Mouse (Mus musculus) ovary, postnatal 36 days (tissue): Measurements from ENCODE around the gene Ralgapa1.
A peak's percentile ranks its signal among the peaks of the same experiment; 100 is the strongest.

ENCODE experiments used
- DNase-seq: peaks from one replicate; pipeline ENCODE4 v3.0.0; 2022; ENCODE audit warnings: low spot score, mixed read lengths

Gene Ralgapa1

DNA sequence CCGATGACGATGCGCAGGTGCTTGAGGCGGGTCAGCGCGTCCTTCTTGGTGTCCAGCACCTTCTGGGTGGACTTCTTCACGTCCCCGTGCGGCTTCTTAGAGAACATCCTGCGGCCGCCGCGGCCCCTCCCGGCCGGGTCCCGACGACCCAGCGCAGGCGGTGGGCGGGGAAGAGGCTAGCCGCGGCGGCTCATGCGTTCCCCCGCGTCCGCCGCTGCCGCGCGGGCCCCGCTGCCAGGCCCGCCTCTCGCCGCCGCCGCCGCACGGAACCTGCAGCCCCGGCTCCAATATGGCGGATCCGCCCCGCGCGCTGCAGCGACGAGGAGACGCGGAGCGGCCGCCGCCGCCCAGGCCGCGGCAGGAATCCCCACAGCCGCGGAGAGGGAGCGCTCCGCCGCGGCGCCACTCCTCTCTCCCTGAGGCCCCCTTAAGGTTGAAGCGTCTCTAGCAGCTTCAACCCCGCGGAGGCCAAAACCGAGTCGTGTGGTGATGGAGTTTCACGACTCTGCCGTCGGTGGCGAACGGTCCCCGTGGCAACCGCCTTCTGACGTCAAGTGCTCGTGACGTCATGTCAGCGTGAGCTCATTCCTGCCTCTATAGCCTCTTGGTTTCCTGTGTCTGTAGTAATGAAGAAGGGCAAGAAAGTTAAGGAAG lies at the start of gene Ralgapa1:
TSS of gene Ralgapa1 (minus strand) at position 507 of the 654 bp plus-strand sequence.
- DNase-seq, result peak; percentile 82

DNA sequence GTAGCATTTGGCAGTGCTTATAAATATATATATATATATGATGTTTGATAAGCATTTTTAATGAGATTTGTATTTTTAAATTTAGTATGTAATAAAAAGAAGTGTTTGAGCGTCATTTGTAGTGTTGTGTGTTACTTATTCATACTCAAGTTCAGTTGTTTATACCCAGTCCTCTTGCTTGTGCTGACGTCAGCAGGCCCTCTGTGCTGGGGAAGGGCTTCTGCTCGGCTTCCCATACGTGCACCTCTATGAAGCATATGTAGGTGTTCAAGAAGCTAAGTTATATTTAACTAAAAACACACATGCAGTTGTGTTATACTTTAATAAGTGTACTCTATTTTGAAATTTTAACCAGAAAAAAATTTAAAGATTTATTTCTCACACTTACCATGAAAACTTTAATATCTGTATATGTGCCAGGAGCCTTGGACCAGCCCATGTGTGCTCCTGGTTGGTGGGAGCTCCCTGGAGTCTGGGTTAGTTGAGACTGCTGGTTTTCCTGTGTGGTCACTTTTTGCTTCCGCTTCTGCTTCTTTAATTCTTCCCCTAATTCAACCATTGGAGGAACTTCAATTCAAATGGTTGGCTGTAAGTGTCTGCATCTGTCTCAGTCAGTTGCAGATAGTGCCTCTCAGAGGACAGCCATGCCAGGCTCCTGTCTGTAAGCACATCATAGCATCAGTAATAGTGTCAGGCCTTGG lies 48.8 kb upstream of the Ralgapa1 start:
- no peak for DNase-seq

DNA sequence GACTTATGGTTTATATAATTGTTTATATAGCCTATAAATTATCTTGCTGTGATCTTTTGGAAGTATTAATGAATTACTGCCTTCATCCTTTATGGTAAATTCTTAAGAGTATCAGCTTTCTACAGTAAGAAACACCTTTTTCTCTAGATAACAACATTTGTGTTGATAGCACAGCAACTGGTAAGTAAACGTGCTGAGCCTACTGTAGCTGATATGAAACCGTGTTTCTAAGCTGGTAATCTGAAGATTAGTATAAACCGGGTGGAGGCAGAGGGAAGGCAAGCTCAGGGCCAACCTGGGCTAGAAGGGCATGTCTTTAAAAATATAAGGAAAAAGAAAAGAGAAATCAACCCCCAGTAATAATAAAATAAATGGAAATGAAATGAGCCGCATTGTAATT lies 46.8 kb upstream of the Ralgapa1 start:
- DNase-seq, result no peak

DNA sequence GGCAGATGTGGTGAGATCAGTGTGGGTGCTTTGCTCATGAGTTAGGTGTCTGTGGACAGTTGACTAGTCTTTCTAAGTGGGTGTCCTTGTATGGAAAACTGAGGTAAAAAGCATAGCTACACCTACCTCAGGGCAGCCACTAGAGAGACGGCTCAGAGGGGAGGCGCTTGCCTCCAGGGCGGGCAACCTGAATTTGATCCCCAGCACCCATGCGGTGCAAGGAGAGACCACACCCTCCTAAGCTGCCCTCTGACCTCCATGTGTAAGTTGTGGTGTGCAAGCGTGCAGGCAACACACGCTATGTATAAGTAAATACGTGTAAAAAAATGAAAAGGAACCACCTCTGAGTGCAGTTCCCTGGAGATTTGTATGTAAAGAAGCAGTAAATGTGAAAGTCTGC lies 39.7 kb upstream of the Ralgapa1 start:
- no peak for DNase-seq

DNA sequence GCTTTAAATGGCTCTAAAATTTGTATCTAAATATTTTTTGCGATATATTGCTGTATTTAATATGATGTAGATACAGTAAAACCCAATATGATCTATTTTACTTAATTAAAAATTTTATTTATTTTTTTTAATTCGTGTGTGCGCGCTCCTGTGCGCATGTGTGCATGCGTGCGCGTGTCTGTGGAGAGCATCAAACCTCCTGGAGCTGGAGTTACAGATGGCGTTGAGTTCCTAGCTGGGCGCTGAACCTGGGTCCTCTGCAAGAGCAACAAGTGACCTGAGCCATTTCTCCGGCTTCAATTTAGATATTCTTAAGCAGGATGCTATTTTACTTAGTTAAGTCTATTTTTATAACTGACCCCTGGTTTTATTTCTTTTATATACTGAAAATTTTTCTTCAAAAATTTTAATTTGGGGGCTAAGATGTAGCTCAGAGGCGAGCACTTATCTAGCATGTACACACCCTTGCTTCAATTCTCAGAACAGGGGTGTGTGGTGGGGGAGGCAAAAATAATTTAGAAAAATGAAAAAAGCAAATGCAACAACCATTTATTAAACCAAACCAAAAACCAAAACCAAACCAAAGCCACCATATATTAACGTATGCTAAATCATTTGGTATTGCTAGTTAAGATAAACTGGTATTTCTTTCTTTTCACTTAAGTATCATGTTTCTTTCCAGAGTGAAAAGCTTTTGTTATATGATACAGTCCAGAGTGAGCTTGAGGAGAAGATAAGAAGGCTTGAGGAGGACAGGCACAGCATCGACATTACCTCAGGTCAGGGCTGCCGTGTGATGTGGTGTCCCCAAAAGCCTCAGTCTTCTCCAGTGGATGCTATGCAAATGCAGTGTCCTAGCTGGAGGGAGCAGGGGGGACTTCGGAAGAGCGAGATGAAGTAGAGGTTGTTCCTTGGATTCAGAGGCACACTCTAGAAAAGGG lies 38.7 kb upstream of the Ralgapa1 start:
- DNase-seq, result no peak

DNA sequence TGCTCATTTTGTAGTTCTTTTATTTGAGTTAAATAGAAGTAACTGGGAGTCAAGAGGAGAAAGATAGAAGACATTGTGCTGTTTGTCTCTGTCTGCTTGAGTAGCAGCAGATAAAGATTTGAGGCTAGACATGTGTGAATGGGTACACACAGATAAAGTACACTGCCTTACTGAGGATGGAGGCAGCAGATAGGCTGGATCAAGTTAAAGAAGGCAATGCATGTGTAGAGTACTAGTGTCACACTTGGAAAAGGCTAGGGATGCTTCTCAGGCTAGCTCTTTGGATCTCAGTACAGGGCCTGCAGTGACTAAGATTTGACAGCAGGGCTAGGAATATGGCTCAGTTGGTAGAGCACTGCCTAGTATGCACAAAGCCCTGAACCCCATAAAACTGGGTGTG lies 29.7 kb upstream of the Ralgapa1 start:
- no peak for DNase-seq

DNA sequence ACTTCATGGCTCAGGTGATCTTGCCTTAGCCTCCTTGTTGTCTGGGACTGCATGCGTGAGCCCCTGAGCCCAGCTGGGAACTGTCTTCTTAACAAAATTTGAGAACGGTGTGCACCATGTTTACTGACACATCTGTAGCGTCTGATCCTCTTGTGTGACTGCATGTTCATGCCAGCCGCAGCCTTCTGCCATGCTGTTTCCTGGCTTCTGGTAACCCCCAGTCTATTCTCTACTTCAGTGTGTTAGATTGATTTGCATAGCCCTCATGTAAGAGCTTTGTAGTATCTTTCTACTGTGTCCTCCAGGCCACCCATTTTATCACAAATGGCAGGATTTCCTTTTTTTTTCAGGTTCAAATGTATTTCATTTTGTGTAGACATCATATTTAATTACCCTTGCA lies 26.9 kb upstream of the Ralgapa1 start:
- no peak for DNase-seq

DNA sequence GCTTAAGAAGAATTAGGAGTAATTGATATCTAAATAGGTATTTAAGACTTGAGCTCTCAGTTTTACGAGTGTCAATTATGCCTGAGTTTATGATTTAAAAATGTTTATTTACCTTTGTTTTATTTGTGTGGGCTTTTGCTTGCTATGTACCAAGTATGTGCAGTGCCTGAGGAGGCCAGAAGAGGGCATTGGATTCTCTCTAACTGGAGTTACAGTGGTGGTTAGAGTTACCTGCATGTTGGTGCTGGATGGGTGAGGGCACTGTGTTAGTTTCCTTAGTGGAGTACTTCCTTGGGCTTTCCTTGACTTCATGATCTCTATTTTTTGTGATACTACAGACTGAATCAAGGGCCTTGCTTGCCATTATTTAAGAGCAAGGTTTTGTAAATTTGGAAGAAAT lies 25.8 kb upstream of the Ralgapa1 start:
- no peak for DNase-seq

DNA sequence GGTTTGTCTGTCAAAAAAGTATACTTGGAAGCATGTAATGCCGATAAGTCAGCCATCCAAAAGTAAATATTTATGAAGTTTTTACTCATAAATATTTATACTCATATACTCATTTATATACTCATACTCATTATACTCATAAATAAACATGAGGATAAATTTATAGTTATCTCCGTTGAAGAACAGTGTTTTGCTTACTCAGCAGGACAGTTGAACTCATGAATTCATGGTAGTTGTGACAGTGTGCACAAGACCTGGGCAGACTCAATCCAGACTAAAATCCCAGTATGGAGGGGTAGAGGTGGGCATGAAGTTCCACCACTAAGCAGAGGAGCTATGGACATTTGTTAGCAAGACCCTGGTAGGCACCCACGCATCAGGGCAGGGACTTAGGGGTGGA lies 16.5 kb upstream of the Ralgapa1 start:
- no peak for DNase-seq

DNA sequence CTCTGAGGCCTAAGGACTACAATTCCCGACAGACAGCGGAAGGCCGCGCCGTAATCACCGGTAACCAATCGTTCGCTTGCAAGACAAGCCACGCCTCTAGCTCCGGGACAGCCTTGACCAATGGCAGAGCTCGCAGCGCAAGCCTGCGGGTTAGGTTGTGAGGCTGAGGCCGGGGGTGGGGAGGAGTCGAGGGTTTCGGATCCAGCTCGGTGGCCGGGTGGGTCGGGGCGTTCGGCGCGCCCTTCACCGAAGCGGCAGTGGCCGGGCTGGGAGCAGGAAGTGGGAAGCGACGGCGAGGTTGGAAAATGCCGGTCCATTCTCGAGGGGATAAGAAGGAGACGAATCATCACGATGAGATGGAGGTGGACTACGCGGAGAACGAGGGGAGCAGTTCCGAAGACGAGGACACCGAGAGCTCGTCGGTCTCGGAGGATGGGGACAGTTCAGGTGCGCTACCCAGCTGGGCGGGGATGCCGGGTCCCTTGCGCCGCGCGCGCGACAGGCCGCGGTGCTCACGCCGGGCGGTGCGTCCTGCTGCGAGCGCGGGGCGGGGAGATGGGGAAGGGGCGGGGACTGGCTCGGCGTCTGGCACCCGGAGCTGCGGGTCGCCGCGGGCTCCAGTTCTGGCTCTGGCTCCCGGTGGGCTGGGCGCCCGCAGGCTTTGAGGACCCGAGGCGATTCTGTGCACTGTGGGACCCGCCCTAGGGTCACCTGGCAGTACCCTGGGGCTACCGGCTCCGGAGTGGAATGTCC lies 15.4 kb upstream of the Ralgapa1 start, which contains the start of gene Brms1l:
TSS of gene Brms1l (plus strand) at position 126 of the 753 bp plus-strand sequence.
- peak; percentile 95 for DNase-seq

DNA sequence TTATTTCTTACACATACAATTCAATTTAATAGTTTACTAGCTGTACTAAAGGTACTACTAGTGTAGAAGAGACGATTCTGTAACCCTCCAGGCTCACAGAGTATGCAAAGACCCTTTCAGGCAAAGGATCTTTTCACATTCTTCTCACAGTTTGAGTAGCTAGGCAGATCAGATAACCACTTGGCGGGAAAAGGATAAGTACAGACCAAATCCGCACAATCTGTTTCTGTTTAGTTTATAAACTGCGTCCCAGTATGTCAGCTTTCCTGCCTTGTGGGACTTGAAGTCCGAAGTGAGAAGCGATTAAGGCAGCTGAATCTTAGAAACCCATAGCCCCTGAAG lies 14.9 kb upstream of the Ralgapa1 start:
- DNase-seq, result no peak

DNA sequence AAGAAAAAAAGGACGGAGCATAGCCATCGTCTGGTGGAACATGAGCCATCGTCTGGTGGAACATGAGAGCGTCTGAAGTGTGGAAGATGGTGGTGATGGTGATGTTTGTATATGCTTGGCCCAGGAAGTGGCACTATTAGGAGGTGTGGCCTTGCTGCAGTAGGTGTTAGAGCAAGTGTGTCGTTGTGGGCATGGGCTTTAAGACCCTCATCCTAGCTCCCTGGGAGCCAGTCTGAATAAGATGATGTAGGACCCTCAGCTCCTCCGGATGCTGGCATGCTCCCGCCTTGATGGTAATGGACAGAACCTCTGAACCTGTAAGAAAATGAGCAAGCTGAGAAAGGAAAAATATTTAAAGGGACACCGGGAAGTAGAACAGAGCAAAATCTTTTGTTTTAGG lies 13.9 kb upstream of the Ralgapa1 start:
- DNase-seq, result no peak

DNA sequence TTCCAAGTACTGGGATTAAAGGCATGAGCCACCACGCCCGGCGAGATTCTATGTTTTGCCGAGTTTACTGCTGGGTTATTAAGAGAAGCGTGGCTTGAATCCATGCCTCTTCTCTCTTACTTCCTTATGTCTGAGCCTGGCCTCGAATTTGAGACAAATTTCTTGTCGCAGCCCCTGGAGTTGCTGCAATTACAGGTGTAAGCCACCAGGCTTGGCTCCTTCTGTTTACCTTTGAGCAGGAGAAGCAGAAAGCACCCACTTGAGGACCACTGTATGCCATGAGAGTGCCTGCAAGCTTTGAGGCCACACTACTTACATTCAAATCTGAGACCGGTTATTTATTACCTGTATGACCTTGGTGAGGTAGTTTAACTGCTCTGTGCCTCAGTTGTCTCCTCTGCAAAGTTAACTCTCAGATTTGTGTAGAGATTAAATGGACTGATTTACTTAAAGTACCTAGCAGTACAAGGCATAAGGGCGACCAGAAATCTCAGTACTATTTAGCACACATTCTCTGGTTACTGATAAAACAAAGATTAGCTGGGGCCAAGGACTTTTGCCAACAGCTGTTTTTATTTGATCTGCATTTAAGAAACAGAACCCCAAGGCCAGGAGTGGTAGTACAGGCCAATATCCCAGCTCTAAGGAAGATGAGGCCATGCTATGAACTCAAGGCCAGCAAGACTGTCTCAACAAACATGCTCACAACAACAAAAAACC lies 13.1 kb upstream of the Ralgapa1 start:
- no peak for DNase-seq

DNA sequence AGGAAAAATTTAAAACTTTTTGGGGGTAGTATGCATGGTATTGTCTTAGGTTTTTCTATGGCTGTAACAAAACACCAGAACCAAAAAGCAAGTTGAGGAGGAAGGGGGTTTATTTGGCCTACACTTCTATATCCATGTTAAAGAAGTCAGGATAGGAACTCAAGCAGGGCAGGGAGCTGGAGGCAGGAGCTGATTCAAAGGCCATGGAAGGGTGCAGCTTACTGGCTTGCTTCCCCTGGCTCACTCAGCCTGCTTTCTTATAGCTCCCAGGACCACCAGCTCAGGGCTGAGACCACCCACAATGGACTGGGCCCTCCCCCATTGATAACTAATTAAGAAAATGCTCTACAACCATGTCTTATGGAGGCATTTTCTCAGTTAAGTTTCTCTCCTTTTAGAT lies 12.0 kb upstream of the Ralgapa1 start:
- DNase-seq, result no peak

DNA sequence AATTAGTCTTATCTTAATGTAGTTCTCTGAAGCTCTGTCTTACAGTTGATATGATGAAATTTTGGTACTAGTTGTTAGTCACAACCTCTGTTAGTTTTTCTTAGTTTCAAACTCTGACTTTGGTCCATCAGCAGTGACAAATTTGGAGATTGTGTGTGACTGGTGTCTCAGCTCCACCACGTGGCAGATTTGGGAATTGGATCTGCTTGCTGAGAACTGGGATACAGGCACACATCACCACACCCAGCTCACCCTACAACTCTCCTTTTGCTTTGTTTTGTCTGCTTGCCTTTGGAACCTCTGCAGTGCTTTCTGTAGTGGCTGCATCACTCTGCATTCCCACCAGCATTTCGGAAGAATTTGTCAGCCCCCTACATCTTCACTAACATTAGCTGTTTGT lies 10.1 kb upstream of the Ralgapa1 start:
- DNase-seq, result peak; percentile 69

DNA sequence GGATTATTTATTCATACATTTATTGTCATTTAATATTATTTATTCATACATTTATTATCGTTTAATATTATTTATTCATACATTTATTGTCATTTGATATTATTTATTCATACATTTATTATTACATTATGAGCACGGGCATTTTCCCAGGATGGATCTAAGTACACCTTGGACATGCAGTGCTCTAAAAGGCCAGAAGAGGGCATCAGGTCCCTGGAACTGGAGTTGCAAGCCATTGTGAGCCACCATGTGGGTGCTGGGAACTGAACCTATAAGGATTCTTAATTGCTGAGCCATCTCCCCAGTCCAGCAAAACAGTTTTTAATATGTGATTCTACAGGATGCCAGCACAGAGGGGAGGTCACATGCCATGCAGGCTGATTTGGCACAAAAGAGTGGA lies 4.6 kb upstream of the Ralgapa1 start:
- no peak for DNase-seq

DNA sequence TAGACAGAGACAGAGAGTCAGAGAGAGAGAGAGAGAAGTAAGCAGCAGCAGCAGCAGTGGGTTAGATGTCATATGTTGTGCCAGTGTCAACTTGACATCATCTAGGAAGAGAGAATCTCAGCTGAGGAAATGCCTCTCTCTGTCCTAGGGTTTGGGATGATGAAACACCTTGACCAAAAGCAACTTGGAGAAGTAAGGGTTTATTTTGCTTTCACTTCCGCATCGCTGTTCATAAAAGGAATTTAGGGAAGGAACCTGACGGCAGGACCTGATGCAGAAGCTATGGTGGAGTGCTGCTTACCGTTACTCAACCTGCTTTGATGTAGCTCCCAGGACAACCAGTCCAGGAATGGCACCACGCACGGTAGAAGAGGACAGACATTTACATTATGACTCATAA lies 3.1 kb upstream of the Ralgapa1 start:
- no peak for DNase-seq

DNA sequence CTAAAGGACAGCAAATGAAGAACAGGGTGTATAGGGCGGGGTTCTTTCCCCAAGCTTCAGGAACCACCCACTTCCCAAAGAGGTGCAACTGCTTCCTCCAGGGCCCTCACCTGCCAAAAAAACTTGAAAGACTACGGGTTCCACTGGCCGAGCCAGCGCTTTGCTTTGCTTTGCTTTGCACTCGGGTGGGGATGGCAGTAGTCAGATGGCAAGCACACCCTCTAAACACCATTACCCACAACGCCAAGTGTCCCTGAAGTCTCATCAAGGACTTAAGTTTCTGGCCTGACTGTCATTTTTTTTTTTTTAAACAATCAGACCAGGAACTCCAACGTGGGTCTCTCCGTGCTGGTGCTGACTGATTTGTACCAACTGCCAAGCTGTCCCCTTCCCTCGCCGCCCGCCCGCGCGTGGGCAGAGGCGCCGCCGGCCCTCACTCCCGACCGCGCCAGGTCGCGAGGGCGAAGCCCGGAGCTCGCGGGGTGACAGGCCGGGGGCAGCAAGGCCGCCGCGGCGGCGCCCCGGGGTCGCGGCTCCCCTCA lies 777 bp downstream of the Ralgapa1 start:
- DNase-seq, result no peak

DNA sequence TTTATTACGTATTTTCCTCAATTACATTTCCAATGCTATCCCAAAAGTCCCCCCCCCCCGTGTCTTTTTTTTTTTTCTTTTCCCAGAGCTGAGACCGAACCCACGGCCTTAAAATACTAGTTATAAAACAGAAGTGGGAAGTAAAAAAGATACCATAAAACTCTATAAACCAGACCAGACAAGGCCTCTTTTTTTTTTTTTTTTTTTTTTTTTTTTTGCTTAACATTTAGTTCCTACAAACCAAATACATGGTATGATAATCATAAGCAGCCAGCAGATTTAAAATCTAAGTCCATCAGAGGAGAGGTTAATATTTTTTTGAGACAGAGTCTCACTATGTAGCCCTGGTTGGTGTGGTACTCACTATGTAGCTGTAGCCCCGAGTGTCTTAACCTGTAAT lies 4.5 kb downstream of the Ralgapa1 start:
- DNase-seq, result no peak

DNA sequence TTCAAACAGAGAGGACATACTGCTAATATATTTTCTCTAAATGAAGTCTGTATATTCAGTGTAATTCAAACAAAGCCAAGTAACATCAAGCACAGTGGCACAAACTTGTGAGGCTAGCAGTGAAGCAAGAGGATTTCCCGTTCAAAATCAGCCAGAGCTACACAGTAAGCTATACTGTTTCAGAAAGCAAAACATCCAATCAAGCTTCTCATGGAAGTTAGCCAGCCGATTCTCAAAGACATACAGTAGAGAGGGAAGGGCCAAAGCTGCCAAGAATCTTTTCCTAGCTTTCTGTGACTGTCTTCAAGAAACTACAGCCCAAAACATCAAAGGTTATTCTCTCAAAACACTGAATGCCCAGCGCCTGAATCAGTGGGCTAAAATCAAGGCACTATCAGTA lies 15.9 kb downstream of the Ralgapa1 start:
- DNase-seq, result no peak

DNA sequence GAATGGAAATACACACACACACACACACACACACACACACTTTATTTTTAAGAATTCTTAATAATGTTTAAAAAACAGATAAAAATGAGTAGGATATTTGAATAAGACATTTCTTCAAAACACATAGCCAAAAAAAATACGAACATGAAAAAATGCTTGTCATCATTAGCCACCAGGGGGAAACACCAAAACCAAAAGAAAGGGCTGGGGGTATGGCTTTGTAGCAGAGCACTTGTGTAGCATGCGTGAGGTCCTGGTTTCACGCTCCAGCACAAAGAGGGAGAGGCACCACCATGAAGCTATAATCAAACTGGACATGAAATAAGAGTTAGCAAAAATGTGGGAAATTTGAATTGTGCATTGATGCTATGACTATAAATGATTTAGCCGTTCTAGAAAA lies 19.8 kb downstream of the Ralgapa1 start:
- DNase-seq, result no peak
